Mouse (Mus musculus) bone marrow, adult 2 months (tissue): ENCODE measurements around the gene Zfyve21. TPM values are rescaled to one million over a fixed set of nuclear protein-coding genes. Genes with fewer than 3 reads are reported as not detected.

Source experiments
- H3K27ac ChIP-seq: fragments of 200-500 bp; 2 replicates; pipeline ENCODE4 v1.5.1; 2012; ENCODE audit warnings: low read depth, mild to moderate bottlenecking, control low read depth, inconsistent platforms, low read length; ENCODE audit not compliant: control insufficient read depth, poor library complexity, insufficient read depth
- H3K4me1 ChIP-seq: fragments of 200-500 bp; 2 replicates; pipeline ENCODE4 v1.6.1; 2011; ENCODE audit warnings: low read length; ENCODE audit not compliant: control insufficient read depth, insufficient read depth
- H3K4me3 ChIP-seq: fragments of 200-500 bp; replicated peaks from 2 replicates; pipeline ENCODE3; 2011; ENCODE audit warnings: mild to moderate bottlenecking, low read depth, low read length, control low read depth; ENCODE audit not compliant: control insufficient read depth
- CTCF ChIP-seq: fragments of 200-500 bp; IDR thresholded peaks from 2 replicates; pipeline ENCODE4 v1.5.1; 2011; ENCODE audit warnings: low read length, control low read depth; ENCODE audit not compliant: control insufficient read depth, insufficient read depth
- POLR2A ChIP-seq: fragments of 200-500 bp; IDR thresholded peaks from 2 replicates; pipeline ENCODE4 v1.6.1; 2011; ENCODE audit warnings: low read depth, mild to moderate bottlenecking, control low read depth, low read length, borderline replicate concordance; ENCODE audit not compliant: control insufficient read depth
- WGBS: fragments of 180-500 bp; shearing (Covaris S2); methylation state at CpG from one replicate; pipeline ENCODE4 v1.1.7; 2018; 5-methylcytosine and 5-hydroxymethylcytosine counted together
- polyA plus RNA-seq: library from polyadenylated mRNA; stranded (reverse); fragments of >200 nt; gene quantifications from 2 replicates; pipeline ENCODE4 v1.2.4, GENCODE M21; 2011; ENCODE audit warnings: low replicate concordance; ENCODE audit not compliant: missing spikeins, insufficient read depth, insufficient read length

Zfyve21 gene
- polyA plus RNA-seq, 1 experiment: 12.8 TPM

- no peak overlapping the region for H3K27ac ChIP-seq
- no peaks in the 10 kb centered on the region for H3K4me1 ChIP-seq
- H3K4me3 ChIP-seq: no peak overlapping the region
- no peak for TF ChIP-seq POLR2A
- peak; percentile 96 for TF ChIP-seq CTCF
- WGBS: 11% methylated on average over 3 of the region's 3 CpGs
Measured at GRCm38 (mm10) chr12:111878213-111878612, 64.2 kb downstream of the Zfyve21 start.

Other genes starting within 250 kb of the Zfyve21 start
- gene Mark3, start 239.6 kb upstream of the Zfyve21 start, polyA plus RNA-seq: 49.3 and 54.0 TPM in 2 replicates
- gene Ckb, start 141.8 kb upstream of the Zfyve21 start, polyA plus RNA-seq: 28.6 and 38.4 TPM in 2 replicates
- 4.2 and 11.0 TPM in 2 replicates for gene Trmt61a, start 136.1 kb upstream of the Zfyve21 start, polyA plus RNA-seq
- 4.4 and 7.7 TPM in 2 replicates for gene Bag5, start 100.9 kb upstream of the Zfyve21 start, polyA plus RNA-seq
- gene Apopt1, start 100.9 kb upstream of the Zfyve21 start, polyA plus RNA-seq: 15.1 and 16.8 TPM in 2 replicates
- 55.3 and 70.4 TPM in 2 replicates for gene Klc1, start 55.3 kb upstream of the Zfyve21 start, polyA plus RNA-seq
- 5.7 and 11.6 TPM in 2 replicates for gene Xrcc3, start 297 bp upstream of the Zfyve21 start, polyA plus RNA-seq
- 9.6 and 10.9 TPM in 2 replicates for gene Ppp1r13b, start 93.9 kb downstream of the Zfyve21 start, polyA plus RNA-seq
- 196 and 245 TPM in 2 replicates for gene Atp5mpl, start 152.8 kb downstream of the Zfyve21 start, polyA plus RNA-seq
- not detected in 2 replicates for gene Tdrd9, start 157.4 kb downstream of the Zfyve21 start, polyA plus RNA-seq
- gene Rd3l, start 167.1 kb downstream of the Zfyve21 start, polyA plus RNA-seq: not detected in 2 replicates